Mouse (Mus musculus): Measurements from ENCODE around the gene Ccl20.

Gene Ccl20

GRCm38 (mm10) chr1:83116447-83117137, at the start of gene Ccl20:
Gene Ccl20 (plus strand): TSS chr1:83116766.
- no peak for DNase-seq (ENCODE audit: low spot score in 2 of 2)

DNA sequence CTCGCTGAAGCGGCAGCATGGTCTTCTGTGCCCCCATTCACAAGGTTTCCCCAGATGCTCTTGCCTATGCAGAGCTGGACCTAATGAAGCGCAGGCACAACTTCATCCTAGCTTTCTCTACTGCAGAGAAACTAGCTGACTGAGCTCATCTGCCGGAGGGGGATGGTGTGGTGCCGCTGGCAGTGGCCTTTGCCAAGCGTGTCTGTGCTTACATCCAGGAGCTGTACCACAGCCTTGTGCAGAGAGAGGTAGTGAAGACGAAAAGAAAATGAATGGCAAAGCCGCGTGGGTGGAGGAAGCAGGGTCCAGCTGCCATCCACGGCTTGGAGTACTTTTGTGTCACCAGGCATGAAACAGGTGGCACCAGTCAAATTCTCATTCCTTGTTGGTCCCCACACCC, 49.4 kb upstream of the Ccl20 start:
- DNase-seq (ENCODE audit: low spot score in 2 of 2) = no peak

DNA sequence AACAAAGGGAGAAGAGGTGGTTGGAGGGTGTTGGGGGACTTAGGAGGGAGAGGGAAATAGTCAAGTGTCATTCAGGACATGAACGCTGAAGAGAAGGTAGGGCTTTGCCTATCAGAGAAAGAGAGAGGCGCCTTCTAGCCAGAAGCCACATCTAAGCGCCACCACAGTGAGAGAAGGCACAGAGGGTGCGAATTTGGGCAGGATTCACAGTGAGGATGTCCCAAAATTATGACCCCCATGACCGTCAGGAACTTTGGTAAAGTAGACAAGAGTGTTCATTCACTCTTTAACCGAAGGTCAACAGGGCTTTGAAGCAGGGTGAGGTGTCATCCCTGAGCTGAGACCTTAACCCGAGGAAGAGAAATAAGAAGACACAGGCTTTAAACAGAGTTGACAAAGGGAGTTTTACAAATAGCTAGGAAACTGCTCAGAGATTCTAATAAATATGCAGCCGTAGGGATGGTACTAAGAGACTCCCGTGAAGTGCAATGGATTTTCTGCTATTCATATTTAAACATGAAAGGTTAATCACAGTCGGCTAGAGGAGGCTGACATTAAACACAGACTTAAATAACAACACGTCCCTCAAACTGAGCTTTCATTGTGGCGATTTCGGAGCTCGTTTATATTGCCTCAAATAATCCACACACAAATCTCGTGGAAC, 40.9 kb upstream of the Ccl20 start:
- DNase-seq (ENCODE audit: low spot score in 2 of 2) = no peak

DNA sequence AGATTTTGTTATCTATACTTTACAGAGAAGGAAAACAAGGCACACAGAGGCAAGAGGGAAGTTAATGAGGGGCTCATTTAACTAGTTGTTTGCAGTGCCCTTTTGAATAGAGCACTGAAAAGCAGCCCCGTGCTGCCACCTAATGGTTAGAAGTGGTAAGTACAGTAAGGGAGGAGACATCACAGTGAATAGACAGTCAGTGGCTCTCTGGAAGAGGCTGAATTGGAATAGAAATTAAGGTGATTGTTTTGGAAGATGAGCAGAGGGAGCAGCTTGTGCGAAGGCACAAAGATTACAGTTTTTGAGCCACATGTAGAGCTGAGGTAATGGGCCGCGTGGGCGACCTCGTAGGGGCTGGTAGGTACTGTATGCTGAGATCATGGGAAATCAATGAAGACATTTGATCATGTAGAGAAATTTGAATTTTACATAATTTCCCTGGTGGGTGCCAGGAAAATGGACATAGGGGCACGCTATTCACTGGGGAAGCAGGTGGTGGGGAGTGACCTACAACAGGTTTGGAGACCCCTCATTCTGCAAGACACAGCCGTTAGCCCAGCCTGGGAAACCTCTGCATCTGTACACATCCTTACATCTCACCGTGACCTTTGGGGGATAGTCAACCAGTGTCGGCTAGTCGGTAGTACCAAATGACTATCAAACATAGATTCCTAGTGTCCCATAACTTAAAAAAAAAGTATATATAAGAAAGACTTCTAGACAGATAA, 40.2 kb upstream of the Ccl20 start:
- peak in 1 of 2 experiments; percentile 13 for DNase-seq (ENCODE audit: low spot score in 2 of 2)

DNA sequence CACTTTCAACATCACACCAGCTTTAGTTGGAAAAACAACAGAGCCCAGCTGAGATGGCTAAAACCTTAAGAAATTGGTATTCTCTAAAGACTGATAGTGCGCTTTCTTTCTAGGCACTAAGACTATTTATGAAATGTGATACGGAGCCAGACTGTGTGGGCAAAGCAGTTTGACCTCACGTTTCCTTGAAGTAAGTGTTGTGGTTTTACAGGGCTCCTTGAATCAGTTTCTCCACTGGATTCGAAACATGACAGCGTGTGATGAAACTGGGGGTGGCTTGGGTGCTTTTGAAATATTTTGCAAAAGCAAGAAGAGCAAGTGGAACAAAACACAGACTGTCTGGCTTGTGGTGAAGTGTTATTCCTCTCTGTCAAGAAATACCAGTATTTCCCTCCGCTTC, 39.5 kb upstream of the Ccl20 start:
- DNase-seq (ENCODE audit: low spot score in 2 of 2) = no peak

DNA sequence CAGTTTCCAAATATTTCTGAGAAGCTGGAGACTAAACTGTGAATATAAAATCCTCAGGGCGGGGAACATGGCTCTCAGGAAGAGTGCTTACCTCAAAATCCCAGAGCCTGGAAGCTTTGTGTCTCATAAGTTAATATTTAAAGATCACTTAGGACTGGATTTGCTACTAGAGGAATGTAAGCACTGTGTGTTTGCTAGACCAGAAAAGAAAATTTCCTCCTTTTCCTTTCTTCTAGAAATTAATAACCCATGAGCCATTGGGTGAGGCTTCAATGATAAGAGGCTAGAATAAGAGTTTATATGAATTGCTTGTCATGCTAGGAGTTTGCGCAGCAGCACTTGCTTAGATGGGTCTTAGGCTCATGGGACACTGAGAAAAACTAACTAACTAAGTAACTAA, 31.8 kb upstream of the Ccl20 start:
- no peak for DNase-seq (ENCODE audit: low spot score in 2 of 2)

GRCm38 (mm10) chr1:83091268-83091667, 25.3 kb upstream of the Ccl20 start:
- DNase-seq (ENCODE audit: low spot score in 2 of 2) = no peak

DNA sequence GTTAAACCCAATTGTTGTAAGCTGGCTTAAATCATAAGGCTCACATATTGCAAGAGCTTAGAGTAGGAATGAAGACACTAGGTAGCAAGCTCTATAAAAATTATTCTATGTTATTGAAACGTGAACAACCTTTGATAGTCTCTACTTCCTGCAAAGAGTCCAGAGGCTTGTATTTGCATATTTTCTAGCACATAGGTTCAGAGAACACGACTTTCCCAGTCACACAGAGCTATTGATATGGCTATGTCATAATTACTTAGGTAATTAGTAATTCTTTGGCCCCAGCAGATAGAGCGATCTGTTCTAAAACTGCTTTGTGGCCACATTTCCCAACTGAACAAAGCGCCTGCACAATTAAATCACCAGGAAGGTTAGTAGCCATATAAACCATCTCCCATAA, 19.6 kb upstream of the Ccl20 start:
- no peak for DNase-seq (ENCODE audit: low spot score in 2 of 2)

DNA sequence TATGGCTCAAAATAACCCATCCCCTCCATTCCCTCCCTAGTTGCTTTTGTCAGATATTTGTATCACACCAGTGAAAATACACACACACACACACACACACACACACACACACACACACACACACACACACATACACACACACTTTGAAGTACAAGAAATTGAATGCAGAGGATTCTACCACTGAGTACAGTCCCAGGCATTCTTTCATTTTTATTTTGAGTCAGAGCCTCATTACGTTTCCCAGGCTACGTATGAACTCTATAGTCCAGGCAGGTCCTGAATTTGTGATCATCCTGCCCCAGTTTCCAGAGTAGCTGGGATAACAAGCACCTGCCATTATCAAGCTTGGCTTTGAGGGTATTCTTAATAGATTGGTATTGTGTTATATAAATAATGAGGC, 17.4 kb upstream of the Ccl20 start:
- no peak for DNase-seq (ENCODE audit: low spot score in 2 of 2)

GRCm38 (mm10) chr1:83099580-83100137, 16.9 kb upstream of the Ccl20 start:
- no peak for DNase-seq (ENCODE audit: low spot score in 2 of 2)

GRCm38 (mm10) chr1:83101891-83102290, 14.7 kb upstream of the Ccl20 start:
- DNase-seq (ENCODE audit: low spot score in 2 of 2) = no peak

DNA sequence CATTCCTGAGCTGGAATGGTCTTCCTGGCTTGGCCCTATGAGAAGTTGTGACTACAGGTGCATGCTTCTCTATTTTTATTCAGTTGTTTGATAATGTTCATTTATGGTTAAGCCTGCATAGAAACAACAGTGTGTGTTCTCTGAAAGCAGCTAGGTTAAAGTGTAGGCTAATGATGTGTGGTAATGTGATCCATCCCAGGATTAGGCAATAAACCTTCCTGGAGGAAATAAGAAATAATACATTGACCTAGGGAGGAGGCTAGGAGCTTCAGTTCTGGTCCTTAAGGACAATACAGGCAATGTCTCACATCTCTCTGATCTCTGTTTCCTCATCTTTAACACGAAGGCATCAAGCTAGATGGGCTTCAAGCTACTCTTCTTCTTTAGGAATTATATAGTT, 11.1 kb upstream of the Ccl20 start:
- no peak for DNase-seq (ENCODE audit: low spot score in 2 of 2)

DNA sequence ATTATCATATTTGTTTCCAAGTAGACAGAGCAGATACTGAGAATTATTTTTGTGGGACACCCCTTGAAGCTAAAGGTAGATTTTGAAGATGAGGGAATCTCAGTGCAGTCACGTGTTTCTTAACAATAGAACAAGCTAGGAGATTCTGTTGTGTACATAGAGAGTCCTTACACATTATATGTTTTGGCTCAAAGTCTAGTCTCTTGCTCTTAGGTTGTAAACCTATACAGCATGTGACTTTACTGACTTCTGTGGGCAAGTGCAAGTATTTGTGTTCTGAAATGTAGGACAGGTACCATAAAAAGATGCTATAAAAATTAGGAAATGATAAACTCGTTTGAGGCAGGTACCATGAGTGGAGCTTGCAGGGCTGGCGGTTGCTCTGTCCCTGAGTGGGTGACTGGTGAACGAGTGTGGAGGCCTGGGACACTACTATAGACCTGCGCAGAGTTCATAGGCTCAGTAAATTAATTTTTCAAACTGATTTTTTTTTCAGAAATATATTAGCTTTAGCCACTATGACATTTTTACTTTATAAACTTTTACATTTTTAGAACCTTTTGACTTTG, 9.1 kb upstream of the Ccl20 start:
- no peak for DNase-seq (ENCODE audit: low spot score in 2 of 2)

GRCm38 (mm10) chr1:83110992-83111391, 5.6 kb upstream of the Ccl20 start:
- DNase-seq (ENCODE audit: low spot score in 2 of 2) = no peak

GRCm38 (mm10) chr1:83111726-83112125, 4.8 kb upstream of the Ccl20 start:
- no peak for DNase-seq (ENCODE audit: low spot score in 2 of 2)

GRCm38 (mm10) chr1:83117217-83117616, 651 bp downstream of the Ccl20 start:
- DNase-seq (ENCODE audit: low spot score in 2 of 2) = no peak

DNA sequence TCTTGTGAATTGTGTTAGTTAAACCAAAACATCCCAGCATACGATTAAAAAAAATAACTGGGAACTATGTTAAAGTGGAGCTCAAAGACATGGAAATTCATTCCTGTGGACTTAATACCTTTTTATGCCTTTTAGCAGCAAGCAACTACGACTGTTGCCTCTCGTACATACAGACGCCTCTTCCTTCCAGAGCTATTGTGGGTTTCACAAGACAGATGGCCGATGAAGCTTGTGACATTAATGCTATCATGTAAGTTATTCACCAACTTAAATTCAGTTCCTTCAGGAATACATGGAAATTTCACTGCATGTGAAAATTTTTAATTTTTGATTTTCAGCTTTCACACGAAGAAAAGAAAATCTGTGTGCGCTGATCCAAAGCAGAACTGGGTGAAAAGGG, 1.1 kb downstream of the Ccl20 start:
- DNase-seq (ENCODE audit: low spot score in 2 of 2) = no peak

DNA sequence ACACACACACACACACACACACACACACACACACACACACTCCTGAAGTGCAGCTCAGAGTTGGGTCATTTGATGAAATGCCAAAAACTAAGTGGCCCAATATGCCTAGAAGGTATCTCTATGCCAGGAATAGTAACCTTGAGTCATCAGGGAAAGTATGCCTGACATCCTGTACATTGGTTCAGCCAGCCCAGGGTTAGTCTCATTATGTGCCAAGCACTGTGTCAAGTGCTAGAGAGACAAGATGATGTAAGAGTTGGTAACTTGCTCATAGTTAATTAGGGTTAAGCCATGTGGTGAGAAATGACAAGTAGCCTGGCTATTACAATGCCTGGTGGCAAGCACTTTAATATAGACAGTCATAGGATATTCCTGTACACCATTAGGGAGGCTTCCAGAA, 3.3 kb downstream of the Ccl20 start:
- DNase-seq (ENCODE audit: low spot score in 2 of 2) = no peak

- DNase-seq (ENCODE audit: low spot score in 2 of 2) = no peak
These were observed 3.7 kb downstream of the Ccl20 start for GRCm38 (mm10) chr1:83120312-83120711.

- no peak for DNase-seq (ENCODE audit: low spot score in 2 of 2)
These were observed 6.6 kb downstream of the Ccl20 start for GRCm38 (mm10) chr1:83123201-83123600.

GRCm38 (mm10) chr1:83135829-83136228, 19.3 kb downstream of the Ccl20 start:
- no peak for DNase-seq (ENCODE audit: low spot score in 2 of 2)

GRCm38 (mm10) chr1:83137847-83138246, 21.3 kb downstream of the Ccl20 start:
- no peak for DNase-seq (ENCODE audit: low spot score in 2 of 2)

Data from frontal cortex, postnatal 25 days (tissue).